Mouse (Mus musculus) liver, embryonic 14.5 days (tissue): ENCODE results near the gene Scml4.

Source experiments
- CTCF ChIP-seq: IDR thresholded peaks from 2 replicates; pipeline ENCODE4 v1.5.1; 2016; ENCODE audit warnings: antibody characterized with exemption, low read depth, control low read depth
- EP300 ChIP-seq: IDR thresholded peaks from 2 replicates; pipeline ENCODE4 v1.6.1; 2016; ENCODE audit warnings: antibody characterized with exemption, low read depth

GRCm38 (mm10) chr10:42962655-42963054, 102.5 kb downstream of the Scml4 start:
- TF ChIP-seq CTCF (no peak), EP300 (no peak)
